Mouse (Mus musculus): ENCODE data around the gene Pea15a. TPM values are rescaled to one million over a fixed set of nuclear protein-coding genes. Genes with fewer than 3 reads are reported as not detected.
"Not testable (repeated sequence)": the region's sequence is repeated elsewhere in the genome, so short reads cannot be mapped to it uniquely, and the experiment has no call there.

Pea15a gene
- 562 and 572 TPM in 2 replicates for polyA plus RNA-seq (2012; rRNA removed)

GRCm38 (mm10) chr1:172206141-172206917 lies at the start of gene Pea15a:
Pea15a (minus strand) TSS chr1:172206804.
- Histone ChIP-seq H3K4me3 (replicated peaks; ENCODE audit: insufficient read depth, low read depth, low read length) (peak within 1 kb of the TSS; percentile 100), H3K27me3 (ENCODE audit: control insufficient read depth, insufficient read depth, low read length) (no peaks in the 10 kb centered on the region), H3K27ac (ENCODE audit: insufficient read depth, low read length) (peak within 1 kb of the TSS; percentile 100), H3K4me1 (ENCODE audit: control insufficient read depth, insufficient read depth, low read length) (peaks cover 25% of the 10 kb centered on the region)
- TF ChIP-seq CTCF (IDR thresholded peaks at IDR 0.05; ENCODE audit: borderline replicate concordance, insufficient read depth, low read depth, low read length) (no peak), POLR2A (IDR thresholded peaks at IDR 0.05; ENCODE audit: borderline replicate concordance, insufficient read depth, low read length) (peak; percentile 89)
- under 1% methylated on average over 40 of the region's 40 CpGs for WGBS
- peak; percentile 92 for DNase-seq

DNA sequence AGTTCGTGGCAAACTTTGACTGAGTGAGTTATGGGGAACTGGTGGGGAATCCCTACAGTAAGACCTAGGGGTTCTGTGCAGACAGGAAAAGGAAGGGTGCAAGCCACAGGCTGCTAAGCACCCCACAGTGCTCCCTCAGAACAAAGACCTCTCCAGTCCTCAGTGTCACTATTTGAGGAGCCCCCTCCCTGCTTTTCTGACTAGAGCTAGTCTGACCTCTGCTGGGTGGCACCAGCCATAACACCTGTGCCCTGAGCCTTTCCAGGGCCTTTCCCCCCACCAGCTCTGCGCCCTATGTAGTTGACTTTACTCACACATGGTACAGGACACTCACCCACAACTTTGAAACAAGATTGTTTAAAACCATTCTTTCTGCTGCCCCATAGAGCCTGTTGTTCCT lies 41.1 kb upstream of the Pea15a start:
- 41% methylated on average over 2 of the region's 2 CpGs for WGBS
- Histone ChIP-seq H3K27me3 (ENCODE audit: control insufficient read depth, insufficient read depth, low read length) (no peaks in the 10 kb centered on the region), H3K27ac (ENCODE audit: insufficient read depth, low read length) (no peak overlapping the region), H3K4me3 (replicated peaks; ENCODE audit: insufficient read depth, low read depth, low read length) (no peak overlapping the region), H3K4me1 (ENCODE audit: control insufficient read depth, insufficient read depth, low read length) (no peaks in the 10 kb centered on the region)
- no peak for DNase-seq
- TF ChIP-seq POLR2A (IDR thresholded peaks at IDR 0.05; ENCODE audit: borderline replicate concordance, insufficient read depth, low read length) (no peak), CTCF (IDR thresholded peaks at IDR 0.05; ENCODE audit: borderline replicate concordance, insufficient read depth, low read depth, low read length) (peak; percentile 52; the same call in 1 of the 2 replicates)

DNA sequence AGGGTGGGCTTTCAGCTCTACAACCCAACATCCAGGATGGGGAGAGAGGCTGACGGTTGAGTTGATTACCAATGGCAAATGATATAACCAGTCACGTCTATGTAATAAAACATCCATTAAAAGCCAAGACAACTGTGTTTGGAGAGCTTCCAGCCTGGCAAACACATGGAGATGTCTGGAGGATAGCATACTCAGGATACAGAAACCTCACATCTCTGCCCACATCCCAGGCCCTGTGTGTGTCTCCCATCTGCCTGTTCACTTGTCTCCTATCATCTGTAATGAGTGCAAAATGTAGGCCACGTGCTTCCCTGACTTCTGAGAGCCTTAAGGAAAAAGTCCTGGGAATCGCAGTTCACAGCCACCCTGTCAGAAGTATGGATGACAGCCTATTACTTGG lies 40.6 kb upstream of the Pea15a start:
- no peaks in the 10 kb centered on the region for H3K27me3 ChIP-seq (ENCODE audit: control insufficient read depth, insufficient read depth, low read length)
- WGBS = 59% methylated on average over 4 of the region's 4 CpGs
- no peak overlapping the region for H3K4me3 ChIP-seq (replicated peaks; ENCODE audit: insufficient read depth, low read depth, low read length)
- H3K27ac ChIP-seq (ENCODE audit: insufficient read depth, low read length) = no peak overlapping the region
- no peak for TF ChIP-seq CTCF (IDR thresholded peaks at IDR 0.05; ENCODE audit: borderline replicate concordance, insufficient read depth, low read depth, low read length)
- TF ChIP-seq POLR2A (IDR thresholded peaks at IDR 0.05; ENCODE audit: borderline replicate concordance, insufficient read depth, low read length) = no peak
- no peak for DNase-seq
- no peaks in the 10 kb centered on the region for H3K4me1 ChIP-seq (ENCODE audit: control insufficient read depth, insufficient read depth, low read length)

GRCm38 (mm10) chr1:172244645-172245044 lies 38.0 kb upstream of the Pea15a start:
- WGBS = 59% methylated on average over 23 of the region's 23 CpGs
- H3K4me1 ChIP-seq (ENCODE audit: control insufficient read depth, insufficient read depth, low read length); H3K27ac ChIP-seq (ENCODE audit: insufficient read depth, low read length); DNase-seq; H3K27me3 ChIP-seq (ENCODE audit: control insufficient read depth, insufficient read depth, low read length); H3K4me3 ChIP-seq (replicated peaks; ENCODE audit: insufficient read depth, low read depth, low read length): not testable (repeated sequence)

DNA sequence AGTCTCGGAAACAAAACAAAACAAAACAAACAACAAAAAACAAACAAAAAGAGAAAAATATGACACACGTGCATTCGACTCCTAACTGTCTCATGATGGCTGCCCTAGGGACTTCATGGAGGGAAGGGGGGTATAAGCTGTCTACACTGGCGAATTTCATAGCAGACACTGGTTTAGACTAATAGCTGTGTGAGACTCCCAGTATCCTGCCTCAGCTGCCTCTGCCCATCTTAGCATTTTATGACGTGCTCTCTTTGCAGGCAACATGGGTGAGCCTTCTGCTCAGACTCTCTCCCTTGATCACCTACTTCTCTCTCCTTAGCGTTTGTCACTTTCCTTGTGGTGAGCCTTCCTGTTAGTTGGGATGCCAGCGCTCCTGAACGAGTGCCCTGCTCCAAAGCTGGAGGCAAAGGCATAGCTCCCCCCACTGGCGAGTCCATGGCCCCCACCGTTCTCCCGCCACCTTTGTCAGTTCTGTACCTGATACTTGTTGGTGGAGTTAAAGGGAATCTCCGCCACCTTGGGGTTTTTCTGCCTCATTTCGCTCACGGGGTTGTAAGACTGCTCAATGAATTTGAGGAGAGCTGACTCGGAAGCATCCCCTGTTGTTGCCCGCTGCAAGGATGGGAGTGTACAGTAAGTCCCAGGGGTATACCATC lies 37.1 kb upstream of the Pea15a start:
- Histone ChIP-seq H3K27ac (ENCODE audit: insufficient read depth, low read length) (no peak overlapping the region), H3K27me3 (ENCODE audit: control insufficient read depth, insufficient read depth, low read length) (no peaks in the 10 kb centered on the region), H3K4me1 (ENCODE audit: control insufficient read depth, insufficient read depth, low read length) (no peaks in the 10 kb centered on the region), H3K4me3 (replicated peaks; ENCODE audit: insufficient read depth, low read depth, low read length) (no peak overlapping the region)
- no peak for TF ChIP-seq POLR2A (IDR thresholded peaks at IDR 0.05; ENCODE audit: borderline replicate concordance, insufficient read depth, low read length)
- TF ChIP-seq CTCF (IDR thresholded peaks at IDR 0.05; ENCODE audit: borderline replicate concordance, insufficient read depth, low read depth, low read length) = peak; percentile 46; the same call in 1 of the 2 replicates
- WGBS = 40% methylated on average over 16 of the region's 16 CpGs
- DNase-seq = peak; percentile 49 to 51

GRCm38 (mm10) chr1:172242401-172242800 lies 35.8 kb upstream of the Pea15a start:
- TF ChIP-seq POLR2A (IDR thresholded peaks at IDR 0.05; ENCODE audit: borderline replicate concordance, insufficient read depth, low read length) = no peak
- no peak for TF ChIP-seq CTCF (IDR thresholded peaks at IDR 0.05; ENCODE audit: borderline replicate concordance, insufficient read depth, low read depth, low read length)
- no peak overlapping the region for H3K27ac ChIP-seq (ENCODE audit: insufficient read depth, low read length)

GRCm38 (mm10) chr1:172240945-172241708 lies 34.5 kb upstream of the Pea15a start:
- no peak for DNase-seq
- no peak for TF ChIP-seq CTCF (IDR thresholded peaks at IDR 0.05; ENCODE audit: borderline replicate concordance, insufficient read depth, low read depth, low read length)
- TF ChIP-seq POLR2A (IDR thresholded peaks at IDR 0.05; ENCODE audit: borderline replicate concordance, insufficient read depth, low read length) = no peak
- Histone ChIP-seq H3K4me3 (replicated peaks; ENCODE audit: insufficient read depth, low read depth, low read length) (no peak overlapping the region), H3K27ac (ENCODE audit: insufficient read depth, low read length) (no peak overlapping the region), H3K4me1 (ENCODE audit: control insufficient read depth, insufficient read depth, low read length) (peaks cover 5% of the 10 kb centered on the region; the same call in 1 of the 2 replicates), H3K27me3 (ENCODE audit: control insufficient read depth, insufficient read depth, low read length) (no peaks in the 10 kb centered on the region)
- WGBS = 40% methylated on average over 6 of the region's 6 CpGs

More at GRCm38 (mm10) chr1:172242401-172242800, 35.8 kb upstream of the Pea15a start:
- 30% methylated on average over 2 of the region's 2 CpGs for WGBS
- Histone ChIP-seq H3K4me3 (replicated peaks; ENCODE audit: insufficient read depth, low read depth, low read length) (no peak overlapping the region), H3K27me3 (ENCODE audit: control insufficient read depth, insufficient read depth, low read length) (no peaks in the 10 kb centered on the region), H3K4me1 (ENCODE audit: control insufficient read depth, insufficient read depth, low read length) (no peaks in the 10 kb centered on the region)
- DNase-seq = peak in 1 of 2 experiments; percentile 7
